Mouse (Mus musculus): Measurements from ENCODE around the gene Mzf1. TPM values are rescaled to one million over a fixed set of nuclear protein-coding genes. Genes with fewer than 3 reads are reported as not detected.

Mzf1 gene
- polyA plus RNA-seq, 1 experiment from 2014 or later = 2.8 TPM

DNA sequence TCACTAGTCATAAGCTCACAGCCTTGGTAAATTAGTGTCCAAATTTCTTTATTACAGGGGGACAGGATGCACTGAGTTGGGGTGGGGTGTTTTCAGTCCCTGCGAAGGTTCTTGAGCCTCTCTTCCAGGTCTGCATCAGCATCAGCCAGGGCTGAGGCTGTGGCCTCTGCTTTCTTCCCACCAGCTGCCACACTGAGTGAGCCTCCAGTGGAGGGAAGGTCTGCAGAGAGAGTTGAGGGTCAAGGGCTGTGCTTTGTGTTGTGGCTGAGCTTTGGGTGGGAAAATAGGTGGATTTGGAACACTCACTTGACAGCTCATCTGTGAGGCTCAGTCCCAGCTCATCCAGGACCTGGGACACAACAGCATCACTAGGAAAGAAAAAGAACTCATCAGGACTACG lies 22.6 kb downstream of the Mzf1 start:
- Histone ChIP-seq H3K36me3 (replicated peaks) (peaks cover 85% of the 10 kb centered on the region), H3K27ac (replicated peaks) (no peak overlapping the region), H3K9me3 (no peaks in the 10 kb centered on the region), H3K4me1 (peaks cover 42% of the 10 kb centered on the region), H3K27me3 (replicated peaks; ENCODE audit: low read depth, poor library complexity, severe bottlenecking) (no peaks in the 10 kb centered on the region), H3K4me3 (0 out of 2 replicates have a peak overlapping the region, but pooled peaks have one; percentile 21)
- 86% methylated on average over 2 of the region's 2 CpGs for WGBS
- no peak for DNase-seq (ENCODE audit: low spot score)

DNA sequence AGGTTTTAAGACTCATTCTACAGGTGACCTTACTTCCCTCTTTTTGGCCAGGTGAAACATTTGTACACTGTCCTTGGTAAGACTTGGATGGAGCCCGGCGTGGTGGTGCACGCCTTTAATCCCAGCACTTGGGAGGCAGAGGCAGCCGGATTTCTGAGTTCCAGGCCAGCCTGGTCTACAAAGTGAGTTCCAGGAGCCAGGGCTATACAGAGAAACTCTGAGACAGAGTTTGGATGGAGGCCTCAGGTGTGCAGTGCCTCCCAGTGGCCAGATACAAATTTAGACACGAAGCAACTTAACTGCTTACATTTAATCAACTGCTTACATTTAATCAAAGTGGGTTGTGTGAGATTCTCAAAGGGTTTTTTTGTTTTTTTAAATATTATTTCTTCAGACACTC lies 23.5 kb downstream of the Mzf1 start:
- 75% methylated on average over 5 of the region's 5 CpGs for WGBS
- no peak for DNase-seq (ENCODE audit: low spot score)
- H3K36me3 ChIP-seq (replicated peaks) = peaks cover 90% of the 10 kb centered on the region
- H3K9me3 ChIP-seq = no peaks in the 10 kb centered on the region
- H3K4me3 ChIP-seq = no peak overlapping the region
- H3K4me1 ChIP-seq = peaks cover 42% of the 10 kb centered on the region
- no peak overlapping the region for H3K27ac ChIP-seq (replicated peaks)
- no peaks in the 10 kb centered on the region for H3K27me3 ChIP-seq (replicated peaks; ENCODE audit: low read depth, poor library complexity, severe bottlenecking)

DNA sequence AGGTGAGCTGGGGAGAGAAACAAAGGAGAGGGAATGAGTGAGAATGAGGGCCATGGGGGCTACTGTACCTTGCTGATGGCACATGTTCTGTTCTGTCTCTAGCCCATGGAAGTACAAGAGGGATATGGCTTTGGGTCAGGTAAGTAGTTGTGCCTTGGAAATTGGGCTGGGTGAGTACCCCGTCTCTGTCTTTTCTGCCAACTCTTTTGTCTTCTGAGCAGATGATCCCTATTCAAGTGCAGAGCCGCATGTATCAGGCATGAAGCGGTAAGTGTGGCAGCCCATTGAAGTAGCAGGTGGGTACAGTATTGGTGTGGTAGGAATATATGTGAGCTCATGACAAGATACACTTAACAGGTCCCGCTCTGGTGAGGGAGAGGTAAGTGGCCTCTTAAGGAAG lies 25.6 kb downstream of the Mzf1 start:
- Histone ChIP-seq H3K4me1 (peaks cover 35% of the 10 kb centered on the region), H3K4me3 (no peak overlapping the region), H3K27me3 (replicated peaks; ENCODE audit: low read depth, poor library complexity, severe bottlenecking) (no peaks in the 10 kb centered on the region), H3K9me3 (no peaks in the 10 kb centered on the region), H3K27ac (replicated peaks) (no peak overlapping the region), H3K36me3 (replicated peaks) (peaks cover 86% of the 10 kb centered on the region)
- DNase-seq (ENCODE audit: low spot score) = no peak
- 96% methylated on average over 4 of the region's 4 CpGs for WGBS

DNA sequence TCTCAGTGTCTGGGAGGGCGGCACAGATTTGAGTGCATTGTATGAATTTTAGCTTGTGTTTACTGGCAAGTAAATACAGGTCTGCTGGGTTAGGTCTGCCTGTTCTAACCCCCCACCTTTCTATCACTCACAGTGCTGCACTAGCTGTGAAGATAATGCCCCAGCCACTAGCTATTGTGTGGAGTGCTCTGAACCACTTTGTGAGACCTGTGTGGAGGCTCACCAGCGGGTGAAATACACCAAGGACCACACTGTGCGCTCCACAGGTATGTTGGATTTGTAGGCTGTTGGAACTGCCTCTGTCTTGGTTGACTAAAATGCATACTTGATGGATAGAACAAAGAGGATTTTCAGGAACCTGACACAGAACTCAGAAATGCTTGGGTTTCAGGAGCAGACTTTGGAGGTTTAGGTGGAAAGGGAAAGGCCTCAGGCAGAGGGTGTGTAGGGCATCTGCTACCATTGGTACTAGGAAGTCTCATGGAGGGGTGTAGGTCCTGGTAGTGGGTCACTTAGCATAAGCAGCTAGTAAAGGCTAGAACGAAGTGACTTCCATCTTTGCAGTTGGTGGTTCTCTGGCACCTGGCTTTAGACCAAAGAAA lies 29.0 kb downstream of the Mzf1 start:
- Histone ChIP-seq H3K27me3 (replicated peaks; ENCODE audit: low read depth, poor library complexity, severe bottlenecking) (no peaks in the 10 kb centered on the region), H3K4me3 (peak overlapping the region; percentile 99), H3K27ac (replicated peaks) (peak overlapping the region; percentile 99), H3K9me3 (no peaks in the 10 kb centered on the region), H3K36me3 (replicated peaks) (peaks cover 56% of the 10 kb centered on the region), H3K4me1 (peaks cover 31% of the 10 kb centered on the region)
- no peak for DNase-seq (ENCODE audit: low spot score)
- WGBS = 26% methylated on average over 4 of the region's 4 CpGs

DNA sequence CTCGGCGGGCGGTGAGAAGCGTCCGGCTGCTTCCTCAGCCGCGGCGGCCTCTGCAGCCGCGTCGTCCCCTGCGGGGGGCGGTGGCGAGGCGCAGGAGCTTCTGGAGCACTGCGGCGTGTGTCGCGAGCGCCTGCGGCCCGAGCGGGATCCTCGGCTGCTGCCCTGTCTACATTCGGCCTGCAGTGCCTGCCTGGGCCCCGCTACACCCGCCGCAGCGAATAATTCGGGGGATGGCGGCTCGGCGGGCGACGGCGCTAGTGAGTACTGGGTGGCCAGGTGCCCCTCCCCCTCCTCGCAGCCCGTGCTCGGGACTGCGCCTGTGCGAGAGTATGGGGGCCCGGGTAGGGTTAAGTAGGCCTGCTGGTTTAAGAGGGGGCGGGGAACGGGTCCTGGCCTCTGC lies 29.8 kb downstream of the Mzf1 start:
- WGBS = under 1% methylated on average over 44 of the region's 44 CpGs

DNA sequence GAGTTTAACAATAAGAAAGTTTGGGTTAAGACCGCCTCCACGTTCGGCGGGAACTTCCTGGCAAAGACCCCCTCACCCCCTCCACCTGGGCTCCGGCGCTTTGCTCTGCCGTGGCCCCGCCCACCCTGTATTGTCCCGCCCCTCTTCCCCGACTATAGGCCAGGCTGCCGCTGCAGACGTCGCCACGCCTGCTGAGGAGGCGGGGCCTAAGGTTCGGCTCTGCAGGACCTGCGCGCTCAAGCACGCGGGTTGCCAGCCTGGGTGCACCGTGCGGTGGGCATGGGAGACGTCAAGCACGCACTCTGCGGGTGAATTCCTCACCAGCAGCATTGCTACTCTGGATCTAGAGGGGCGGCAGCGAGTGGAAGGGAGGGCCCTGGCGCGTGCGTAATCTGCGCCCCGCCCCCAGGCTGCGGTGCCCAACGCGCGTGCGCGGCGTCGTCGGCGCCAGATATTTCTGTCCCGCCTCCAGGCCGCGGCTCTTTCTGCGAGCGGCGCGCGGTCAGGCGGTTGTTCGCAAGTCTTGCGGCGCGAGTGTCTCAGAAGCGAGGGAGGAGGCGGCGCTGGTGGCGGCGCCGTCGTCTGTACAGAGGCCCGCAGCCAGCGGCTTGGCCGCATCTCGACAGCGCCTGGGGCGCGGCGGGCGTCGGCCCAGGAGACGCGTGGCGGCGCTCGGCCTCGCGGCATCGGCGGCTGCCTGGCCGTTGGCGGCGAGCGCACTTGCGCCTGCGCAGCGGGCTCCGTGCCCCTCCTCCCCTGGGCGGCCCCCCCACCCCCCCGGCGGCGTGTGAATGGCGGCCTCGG lies 30.4 kb downstream of the Mzf1 start:
- H3K27ac ChIP-seq (replicated peaks) = peak overlapping the region; percentile 99
- H3K9me3 ChIP-seq = no peaks in the 10 kb centered on the region
- under 1% methylated on average over 86 of the region's 95 CpGs for WGBS
- H3K4me1 ChIP-seq = peaks cover 31% of the 10 kb centered on the region
- H3K27me3 ChIP-seq (replicated peaks; ENCODE audit: low read depth, poor library complexity, severe bottlenecking) = no peaks in the 10 kb centered on the region
- peak; percentile 98 for DNase-seq (ENCODE audit: low spot score)
- peaks cover 41% of the 10 kb centered on the region for H3K36me3 ChIP-seq (replicated peaks)
- H3K4me3 ChIP-seq = peak overlapping the region; percentile 99

More for the DNA sequence above, 29.8 kb downstream of the Mzf1 start:
- Histone ChIP-seq H3K27me3 (replicated peaks; ENCODE audit: low read depth, poor library complexity, severe bottlenecking) (no peaks in the 10 kb centered on the region), H3K27ac (replicated peaks) (peak overlapping the region; percentile 99), H3K36me3 (replicated peaks) (peaks cover 48% of the 10 kb centered on the region), H3K9me3 (no peaks in the 10 kb centered on the region), H3K4me1 (peaks cover 31% of the 10 kb centered on the region), H3K4me3 (peak overlapping the region; percentile 99)
- peak; percentile 88 for DNase-seq (ENCODE audit: low spot score)

DNA sequence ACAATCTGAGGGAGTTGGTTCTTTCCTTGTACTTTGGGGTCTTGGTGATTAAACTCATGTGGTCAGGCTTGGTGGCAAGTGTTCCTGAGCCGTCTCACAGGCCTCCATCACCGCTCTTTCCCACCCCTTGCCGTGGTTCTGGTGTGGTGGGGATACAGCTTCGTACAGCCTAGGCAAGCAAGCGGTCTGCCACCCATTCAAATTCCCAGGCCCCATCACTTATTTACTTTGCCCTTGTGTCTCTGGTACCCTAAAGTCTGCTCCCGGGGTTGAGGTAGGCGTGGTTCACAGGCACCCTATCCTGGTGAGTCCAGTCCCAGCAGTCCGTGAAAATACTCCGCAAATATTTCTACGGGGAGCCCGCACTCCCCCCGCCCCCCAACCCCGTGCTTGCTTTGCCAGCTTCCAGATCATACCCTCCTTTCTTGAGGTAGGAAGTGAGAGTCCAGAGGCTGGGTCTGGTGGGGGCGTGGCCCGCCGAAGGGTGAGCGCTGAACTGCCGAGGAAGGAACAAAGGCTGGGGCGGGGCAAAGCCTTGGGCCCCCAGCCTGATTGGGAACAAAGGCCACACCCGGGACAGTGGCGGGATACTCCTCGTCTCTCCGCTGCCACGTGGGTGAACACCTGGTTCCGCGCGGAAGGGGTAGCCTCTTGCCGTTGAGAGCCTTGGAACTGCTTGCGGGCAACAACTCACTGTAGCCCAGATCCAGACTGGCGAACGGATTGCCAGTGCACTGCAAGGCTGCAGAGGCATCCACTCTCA lies 31.6 kb downstream of the Mzf1 start:
- H3K4me3 ChIP-seq = peak overlapping the region; percentile 99
- 4% methylated on average over 31 of the region's 31 CpGs for WGBS
- H3K27me3 ChIP-seq (replicated peaks; ENCODE audit: low read depth, poor library complexity, severe bottlenecking) = no peaks in the 10 kb centered on the region
- H3K36me3 ChIP-seq (replicated peaks) = peaks cover 30% of the 10 kb centered on the region
- H3K9me3 ChIP-seq = no peaks in the 10 kb centered on the region
- DNase-seq (ENCODE audit: low spot score) = peak; percentile 95
- H3K4me1 ChIP-seq = peaks cover 31% of the 10 kb centered on the region
- peak overlapping the region; percentile 99 for H3K27ac ChIP-seq (replicated peaks)

DNA sequence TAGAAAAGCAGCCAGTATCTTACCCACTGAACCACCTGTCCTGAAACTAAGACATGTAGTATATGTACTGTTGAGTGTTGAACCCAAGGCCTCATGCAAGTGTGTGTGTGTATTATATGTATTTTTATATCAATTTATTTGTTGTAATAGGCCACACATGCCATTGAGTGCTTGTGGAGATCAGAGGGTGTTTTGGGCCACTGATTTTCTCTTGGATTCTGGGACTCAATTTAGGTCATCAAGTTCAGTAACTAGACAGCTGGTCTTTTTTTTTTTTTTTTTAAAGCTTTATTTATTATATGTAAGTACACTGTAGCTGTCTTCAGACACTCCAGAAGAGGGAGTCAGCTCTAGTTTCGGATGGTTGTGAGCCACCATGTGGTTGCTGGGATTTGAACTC lies 39.3 kb downstream of the Mzf1 start:
- Histone ChIP-seq H3K4me1 (peaks cover 5% of the 10 kb centered on the region), H3K27me3 (replicated peaks; ENCODE audit: low read depth, poor library complexity, severe bottlenecking) (no peaks in the 10 kb centered on the region), H3K4me3 (no peak overlapping the region), H3K36me3 (replicated peaks) (no peaks in the 10 kb centered on the region), H3K27ac (replicated peaks) (no peak overlapping the region), H3K9me3 (no peaks in the 10 kb centered on the region)
- WGBS = 91% methylated on average over 1 of the region's 1 CpGs
- DNase-seq (ENCODE audit: low spot score) = no peak

DNA sequence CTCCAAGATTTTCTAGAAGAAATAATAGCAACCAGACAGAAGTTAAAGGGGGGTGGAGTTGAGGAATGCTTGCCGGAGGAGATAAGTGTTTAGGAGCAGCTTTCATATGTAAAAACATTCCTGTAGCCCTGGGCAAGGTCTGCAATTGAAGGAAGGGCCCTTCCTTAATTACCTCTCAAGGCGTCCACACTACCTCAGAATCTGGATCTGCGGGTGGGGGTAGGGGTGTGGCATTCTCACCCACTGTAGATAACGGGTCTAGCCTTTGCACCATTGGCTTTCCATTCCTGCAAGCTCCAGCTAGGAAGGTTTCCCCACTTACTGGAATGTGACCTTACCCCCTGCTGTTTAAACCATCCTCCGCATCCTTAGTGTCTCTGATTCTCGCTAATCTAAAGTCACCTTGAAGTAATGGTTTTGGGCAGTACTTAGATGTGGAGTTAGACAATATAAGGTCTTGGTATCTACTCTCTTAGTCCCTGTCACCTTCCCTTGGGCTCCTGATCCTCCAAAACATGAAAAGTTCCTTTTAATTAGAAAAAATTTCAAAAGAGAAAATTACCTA lies 40.2 kb downstream of the Mzf1 start:
- Histone ChIP-seq H3K36me3 (replicated peaks) (no peaks in the 10 kb centered on the region), H3K27ac (replicated peaks) (no peak overlapping the region), H3K9me3 (no peaks in the 10 kb centered on the region), H3K4me1 (peaks cover 7% of the 10 kb centered on the region), H3K4me3 (no peak overlapping the region), H3K27me3 (replicated peaks; ENCODE audit: low read depth, poor library complexity, severe bottlenecking) (no peaks in the 10 kb centered on the region)
- DNase-seq (ENCODE audit: low spot score) = no peak
- 35% methylated on average over 6 of the region's 6 CpGs for WGBS

DNA sequence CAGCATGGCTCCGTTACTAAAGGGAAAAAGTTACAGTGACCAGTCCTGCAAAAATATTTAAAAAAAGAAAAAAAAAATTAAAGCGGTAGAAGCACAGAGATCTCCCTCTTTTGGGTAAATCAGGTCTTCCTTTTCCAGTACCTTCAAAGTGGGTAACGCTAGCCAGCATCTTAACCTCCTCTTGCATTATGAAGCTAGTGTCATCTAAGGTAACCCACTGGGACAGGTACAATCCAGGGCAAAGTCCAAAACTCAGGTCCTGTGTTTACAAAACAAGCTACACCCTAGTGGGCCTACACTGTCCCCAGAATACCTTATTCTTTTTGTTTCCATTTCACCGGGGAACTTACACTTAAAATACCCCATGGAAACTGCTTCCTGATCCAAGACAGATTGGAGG lies 40.9 kb downstream of the Mzf1 start:
- WGBS = 60% methylated on average over 4 of the region's 4 CpGs
- H3K9me3 ChIP-seq = no peaks in the 10 kb centered on the region
- H3K4me1 ChIP-seq = peaks cover 10% of the 10 kb centered on the region
- H3K4me3 ChIP-seq = no peak overlapping the region
- H3K27me3 ChIP-seq (replicated peaks; ENCODE audit: low read depth, poor library complexity, severe bottlenecking) = peaks cover under 1% of the 10 kb centered on the region; the same call in 1 of the 2 replicates
- H3K27ac ChIP-seq (replicated peaks) = no peak overlapping the region
- no peak for DNase-seq (ENCODE audit: low spot score)
- no peaks in the 10 kb centered on the region for H3K36me3 ChIP-seq (replicated peaks)

DNA sequence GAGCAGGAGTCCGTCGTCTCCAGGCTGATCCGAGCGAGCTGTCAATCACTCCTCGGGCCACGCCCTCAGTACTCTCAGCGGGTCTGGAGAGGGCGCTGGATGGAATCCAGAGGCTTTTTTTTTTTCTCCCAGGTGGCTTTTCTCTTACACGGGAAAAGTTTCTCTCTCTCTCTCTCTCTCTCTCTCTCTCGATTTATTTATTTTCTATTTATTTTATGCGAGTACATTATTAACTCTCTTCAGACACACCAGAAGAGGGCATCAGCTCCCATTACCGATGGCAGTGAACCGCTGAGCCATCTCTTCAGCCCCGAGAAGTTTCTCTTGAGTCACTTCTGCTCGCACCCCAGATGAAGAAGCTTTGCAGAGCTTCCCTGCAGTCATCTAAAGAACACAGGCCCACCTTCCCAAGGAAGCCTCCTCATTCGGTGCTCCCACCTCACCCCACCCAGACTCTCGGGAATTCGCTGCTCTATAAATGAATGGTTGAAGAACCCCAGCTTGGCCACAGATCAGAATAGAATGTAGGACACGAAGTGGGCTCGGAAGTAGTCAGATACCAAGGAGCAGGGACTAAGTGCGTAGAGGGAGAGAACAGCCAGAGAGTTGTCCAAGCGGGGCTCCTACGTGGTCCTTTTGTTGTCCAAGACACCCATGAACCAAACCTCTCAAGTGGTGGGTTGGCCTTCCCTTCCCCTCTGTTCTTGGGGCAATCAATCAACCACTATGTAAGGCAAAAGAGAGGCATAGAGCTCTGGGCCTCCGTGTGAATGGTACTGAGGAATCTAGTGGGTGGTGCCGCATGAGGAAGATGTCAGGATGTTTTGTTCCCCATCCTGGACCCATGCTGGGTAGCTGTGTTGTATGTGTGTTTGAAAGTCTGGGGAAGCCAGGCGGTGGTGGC lies 44.3 kb downstream of the Mzf1 start, which contains the start of gene Zbtb45:
Gene Zbtb45, minus strand, starts transcription at position 30 of the 904 bp plus-strand sequence.
- WGBS = 19% methylated on average over 26 of the region's 26 CpGs
- peaks cover 27% of the 10 kb centered on the region for H3K36me3 ChIP-seq (replicated peaks)

More for the DNA sequence above, 44.3 kb downstream of the Mzf1 start, which contains the start of gene Zbtb45:
- Histone ChIP-seq H3K4me1 (peaks cover 27% of the 10 kb centered on the region), H3K4me3 (peak within 1 kb of the TSS; percentile 75), H3K27me3 (replicated peaks; ENCODE audit: low read depth, poor library complexity, severe bottlenecking) (peaks cover 27% of the 10 kb centered on the region), H3K27ac (replicated peaks) (peak within 1 kb of the TSS; percentile 95), H3K9me3 (peaks cover 5% of the 10 kb centered on the region; the same call in 1 of the 2 replicates)
- peak; percentile 26 for DNase-seq (ENCODE audit: low spot score)

Measured in embryonic facial prominence, embryonic 10.5 days (tissue).